Mouse (Mus musculus) ES-E14 (cell line): ENCODE results near the gene Frmd5. TPM values are rescaled to one million over a fixed set of nuclear protein-coding genes. Genes with fewer than 3 reads are reported as not detected.

Source experiments
- DNase-seq: peaks from one replicate; pipeline ENCODE4 v3.0.0-alpha.2; 2013; ENCODE audit warnings: low read depth, low spot score
- H3K27ac ChIP-seq: 2 replicates; pipeline ENCODE4 v1.5.1; 2012; ENCODE audit warnings: low read depth, mild to moderate bottlenecking, low read length, moderate library complexity, mixed read lengths; ENCODE audit not compliant: poor library complexity, insufficient read depth, severe bottlenecking
- H3K36me3 ChIP-seq: 2 replicates; pipeline ENCODE4 v1.6.1; 2012; ENCODE audit warnings: mild to moderate bottlenecking, low read length, moderate library complexity, mixed read lengths; ENCODE audit not compliant: control insufficient read depth, poor library complexity, insufficient read depth, severe bottlenecking
- H3K4me1 ChIP-seq, 2 experiments: fragments of 150-350 bp in 1 of 2; sonication (generic) in 1 of 2; 2 replicates each; pipeline ENCODE4 v1.6.1; 2012; ENCODE audit warnings: low read length in 2 of 2, mild to moderate bottlenecking in 1 of 2, mixed read lengths in 1 of 2; ENCODE audit not compliant: control insufficient read depth in 2 of 2, insufficient read depth in 2 of 2, poor library complexity in 1 of 2
- H3K4me3 ChIP-seq, 2 experiments: fragments of 150-350 bp in 1 of 2; sonication (generic) in 1 of 2; 2 replicates each; pipeline ENCODE4 v1.5.1; 2012; ENCODE audit warnings: low read length in 2 of 2, low read depth in 1 of 2, mild to moderate bottlenecking in 1 of 2, mixed read lengths in 1 of 2; ENCODE audit not compliant: insufficient read depth in 1 of 2, poor library complexity in 1 of 2, severe bottlenecking in 1 of 2
- H3K9ac ChIP-seq: 2 replicates; pipeline ENCODE4 v1.6.1; 2012; ENCODE audit warnings: low read depth, mild to moderate bottlenecking, low read length, mixed read lengths; ENCODE audit not compliant: poor library complexity, insufficient read depth, severe bottlenecking
- H3K9me3 ChIP-seq: fragments of 150-350 bp; sonication (generic); 2 replicates; pipeline ENCODE4 v1.6.1; 2012; ENCODE audit warnings: low read depth, mild to moderate bottlenecking, low read length; ENCODE audit not compliant: control insufficient read depth, insufficient read depth
- CHD2 ChIP-seq: IDR thresholded peaks from 2 replicates; pipeline ENCODE4 v1.6.1; 2014; ENCODE audit warnings: mild to moderate bottlenecking, low read depth, low read length, inconsistent platforms
- HCFC1 ChIP-seq: IDR thresholded peaks from 2 replicates; pipeline ENCODE4 v1.6.1; 2012; ENCODE audit warnings: low read length, inconsistent platforms, borderline replicate concordance; ENCODE audit not compliant: insufficient read depth
- MAFK ChIP-seq: IDR thresholded peaks from 2 replicates; pipeline ENCODE4 v1.6.1; 2014; ENCODE audit warnings: mild to moderate bottlenecking, low read depth, low read length, inconsistent platforms; ENCODE audit not compliant: insufficient read depth
- ZC3H11A ChIP-seq: IDR thresholded peaks from 2 replicates; pipeline ENCODE4 v1.6.1; 2012; ENCODE audit warnings: low read depth, mild to moderate bottlenecking, inconsistent platforms, low read length, borderline replicate concordance
- ZNF384 ChIP-seq: IDR thresholded peaks from 2 replicates; pipeline ENCODE4 v1.6.1; 2012; ENCODE audit warnings: low read depth, low read length, inconsistent platforms
- in situ Hi-C, 2 experiments: fragments of 600-800 bp; cut with MboI; formaldehyde crosslinking; loops; one replicate each; pipeline ENCODE4 v1.15.1; 2025; ENCODE audit warnings: low sequenced_read_pairs in 2 of 2, inconsistent platforms in 1 of 2; ENCODE audit not compliant: unreplicated experiment in 2 of 2
- total RNA-seq: library from RNA; depleted of rRNA; stranded (reverse); fragments of 300-350 nt; gene quantifications from 2 replicates; pipeline ENCODE4 v1.2.3, GENCODE M21; 2012

The Frmd5 gene
- total RNA-seq, 1 experiment: 4.8 TPM

- in situ Hi-C loops: no loop called here
- TF ChIP-seq ZNF384 (no peak), CHD2 (no peak), MAFK (no peak), HCFC1 (no peak), ZC3H11A (no peak)
Observed at GRCm38 (mm10) chr2:121602397-121602796, 204.5 kb downstream of the Frmd5 start.

GRCm38 (mm10) chr2:121601543-121601942 lies 205.3 kb downstream of the Frmd5 start:
- in situ Hi-C loops: no loop called here

More at GRCm38 (mm10) chr2:121602397-121602796, 204.5 kb downstream of the Frmd5 start:
- no peaks in the 10 kb centered on the region for H3K9me3 ChIP-seq
- no peaks in the 10 kb centered on the region for H3K36me3 ChIP-seq
- DNase-seq: no peak
- H3K4me3 ChIP-seq: no peak overlapping the region
- H3K9ac ChIP-seq: no peak overlapping the region
- H3K4me1 ChIP-seq: no peaks in the 10 kb centered on the region
- H3K27ac ChIP-seq: no peak overlapping the region

GRCm38 (mm10) chr2:121600736-121601135 lies 206.2 kb downstream of the Frmd5 start:
- Histone ChIP-seq H3K4me1 (no peaks in the 10 kb centered on the region), H3K27ac (no peak overlapping the region), H3K9ac (no peak overlapping the region), H3K9me3 (no peaks in the 10 kb centered on the region), H3K4me3 (no peak overlapping the region), H3K36me3 (no peaks in the 10 kb centered on the region)
- TF ChIP-seq ZC3H11A: no peak
- TF ChIP-seq HCFC1: no peak
- no peak for TF ChIP-seq ZNF384
- no peak for TF ChIP-seq CHD2
- TF ChIP-seq MAFK: no peak
- no peak for DNase-seq
- in situ Hi-C loops: no loop called here

More at GRCm38 (mm10) chr2:121601543-121601942, 205.3 kb downstream of the Frmd5 start:
- Histone ChIP-seq H3K9ac (no peak overlapping the region), H3K27ac (no peak overlapping the region), H3K4me1 (no peaks in the 10 kb centered on the region), H3K4me3 (no peak overlapping the region), H3K36me3 (no peaks in the 10 kb centered on the region), H3K9me3 (no peaks in the 10 kb centered on the region)
- TF ChIP-seq ZC3H11A (no peak), MAFK (no peak), HCFC1 (no peak), ZNF384 (no peak), CHD2 (no peak)
- DNase-seq: no peak

DNA sequence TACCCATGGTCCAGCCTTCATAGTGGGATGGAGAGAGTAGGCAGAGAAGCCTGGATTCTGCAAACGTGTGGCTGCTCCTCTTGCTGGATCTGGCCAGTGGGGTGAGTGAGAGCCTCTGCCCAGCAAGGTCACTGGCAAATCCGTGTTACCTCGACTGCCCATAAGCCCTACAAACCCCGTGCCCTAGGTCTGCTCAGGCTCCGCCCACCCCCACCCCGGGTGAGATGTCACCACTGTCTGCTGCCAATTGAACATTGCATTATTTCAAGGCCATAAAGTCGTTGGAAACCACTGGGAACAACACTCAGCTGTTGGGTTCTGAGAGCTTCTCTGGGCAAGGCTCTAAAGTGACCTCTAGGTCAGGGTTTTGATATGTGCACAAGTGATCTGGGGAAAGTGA lies 208.6 kb downstream of the Frmd5 start:
- in situ Hi-C loops: no loop called here

GRCm38 (mm10) chr2:121596621-121597020 lies 210.3 kb downstream of the Frmd5 start:
- Histone ChIP-seq H3K9ac (no peak overlapping the region), H3K27ac (no peak overlapping the region), H3K36me3 (no peaks in the 10 kb centered on the region), H3K9me3 (no peaks in the 10 kb centered on the region), H3K4me1 (peaks cover 0 to 11% of the 10 kb centered on the region in 2 experiments; a peak in 2 of 4 replicates), H3K4me3 (no peak overlapping the region)
- TF ChIP-seq HCFC1 (no peak), ZC3H11A (no peak), MAFK (no peak), ZNF384 (no peak), CHD2 (no peak)
- DNase-seq: no peak
- in situ Hi-C loops: no loop called here

More for the DNA sequence above, 208.6 kb downstream of the Frmd5 start:
- no peak overlapping the region for H3K27ac ChIP-seq
- no peak for DNase-seq
- H3K4me3 ChIP-seq: no peak overlapping the region
- no peaks in the 10 kb centered on the region for H3K36me3 ChIP-seq
- H3K4me1 ChIP-seq: peaks cover 0 to 11% of the 10 kb centered on the region in 2 experiments; a peak in 2 of 4 replicates
- TF ChIP-seq MAFK (no peak), ZNF384 (no peak), ZC3H11A (no peak), CHD2 (no peak), HCFC1 (no peak)
- no peaks in the 10 kb centered on the region for H3K9me3 ChIP-seq
- H3K9ac ChIP-seq: no peak overlapping the region
